ENCODE assay signal across 20 mouse cellular contexts in genomic region chr8:109107762-109108161, GRCm38 (mm10).
DNase-seq lines count a peak whose midpoint lies in the region; ATAC-seq and TF ChIP-seq lines count a peak whose summit lies in the region.
"Had no signal": no experiment of that assay in that cellular context is flagged by ENCODE, and none has a peak within 500 bp of the region (broad histone marks: within the 10 kb centered on the region; RNA-seq: fewer than 3 reads in every experiment).

No protein-coding gene starts in this region.

- peak; percentile 3 to 4 for DNase-seq in kidney, postnatal 36 days
- no peak for DNase-seq in kidney, adult 2 months
- DNase-seq in R1 (ENCODE audit: low read depth, low spot score): peak; percentile 13
- DNase-seq in lung, postnatal 0 days (ENCODE audit: low spot score): peak; percentile 25
- DNase-seq in frontal cortex, postnatal 36 days (ENCODE audit: low spot score in 2 of 2): no peak
- DNase-seq: adrenal gland, adult 2 months; B cell, adult 2 months; cerebellum, adult 9-11 months; forebrain, postnatal 0 days; layer of hippocampus, adult 9-11 months; liver, embryonic 13.5 days; right cerebral cortex, postnatal 4 days had no signal

- TF ChIP-seq CTCF in kidney, adult 2 months (conservative IDR thresholded peaks at IDR 0.05; ENCODE audit: insufficient read depth, insufficient read length, low read depth, low read length): no peak
- no peak for TF ChIP-seq CTCF in lung, postnatal 0 days (IDR thresholded peaks at IDR 0.05)

- H3K27ac ChIP-seq in heart, embryonic 13.5 days (replicated peaks): 0 out of 2 replicates have a peak overlapping the region, but pooled peaks have one; percentile 1
- no peak overlapping the region for H3K27ac ChIP-seq in heart, embryonic 12.5 days (ENCODE audit: poor library complexity, severe bottlenecking)
- H3K27ac ChIP-seq in kidney, adult 2 months (ENCODE audit: insufficient read depth, low read depth, low read length): no peak overlapping the region
- H3K27ac ChIP-seq in lung, postnatal 0 days (ENCODE audit: low read length): no peak overlapping the region
- H3K27ac ChIP-seq: hindbrain, postnatal 0 days; left cerebral cortex, adult 2 months; limb, embryonic 10.5 days; liver, embryonic 13.5 days; midbrain, embryonic 12.5 days had no signal

- no peaks in the 10 kb centered on the region for H3K36me3 ChIP-seq in heart, embryonic 13.5 days
- no peaks in the 10 kb centered on the region for H3K36me3 ChIP-seq in heart, embryonic 12.5 days
- no peaks in the 10 kb centered on the region for H3K36me3 ChIP-seq in kidney, adult 2 months (ENCODE audit: control insufficient read depth, insufficient read depth, low read length)
- no peaks in the 10 kb centered on the region for H3K36me3 ChIP-seq in lung, postnatal 0 days (ENCODE audit: insufficient read depth, low read length)
- H3K36me3 ChIP-seq: forebrain, embryonic 10.5 days; hindbrain, embryonic 10.5 days; limb, embryonic 10.5 days; liver, embryonic 13.5 days; midbrain, embryonic 12.5 days had no signal

- no peak overlapping the region for H3K4me2 ChIP-seq in heart, embryonic 13.5 days
- no peak overlapping the region for H3K4me2 ChIP-seq in heart, embryonic 12.5 days
- H3K4me2 ChIP-seq in lung, postnatal 0 days (replicated peaks; ENCODE audit: low read depth, low read length): no peak overlapping the region
- H3K4me2 ChIP-seq: liver, embryonic 13.5 days had no signal

- WGBS in heart, embryonic 13.5 days: 50% methylated on average over 12 of the region's 12 CpGs
- WGBS in heart, embryonic 12.5 days: 57% methylated on average over 12 of the region's 12 CpGs
- 16% methylated on average over 12 of the region's 12 CpGs for WGBS in kidney, adult 2 months
- 36% methylated on average over 12 of the region's 12 CpGs for WGBS in lung, postnatal 0 days

- TF ChIP-seq EP300 in lung, postnatal 0 days (IDR thresholded peaks at IDR 0.05): no peak

- ATAC-seq in heart, embryonic 13.5 days (ENCODE audit: extremely low read depth, insufficient number of reproducible peaks, low FRiP score, low TSS enrichment): no peak
- ATAC-seq in heart, embryonic 12.5 days (ENCODE audit: insufficient number of reproducible peaks, low FRiP score): no peak
- peak; percentile 33 for ATAC-seq in lung, postnatal 0 days
- ATAC-seq: forebrain, postnatal 0 days; hindbrain, postnatal 0 days had no signal

- H3K9me3 ChIP-seq in heart, embryonic 13.5 days: no peaks in the 10 kb centered on the region
- no peaks in the 10 kb centered on the region for H3K9me3 ChIP-seq in heart, embryonic 12.5 days (replicated peaks)
- H3K9me3 ChIP-seq in lung, postnatal 0 days (ENCODE audit: low read length): no peaks in the 10 kb centered on the region
- H3K9me3 ChIP-seq: forebrain, embryonic 10.5 days; hindbrain, embryonic 10.5 days; limb, embryonic 10.5 days; liver, embryonic 13.5 days; midbrain, embryonic 12.5 days had no signal

- no peak for TF ChIP-seq POLR2A in kidney, adult 2 months (IDR thresholded peaks at IDR 0.05; ENCODE audit: low read depth, low read length)

- no peak overlapping the region for H3K9ac ChIP-seq in heart, embryonic 13.5 days
- no peak overlapping the region for H3K9ac ChIP-seq in heart, embryonic 12.5 days
- no peak overlapping the region for H3K9ac ChIP-seq in lung, postnatal 0 days (replicated peaks; ENCODE audit: low read depth)
- H3K9ac ChIP-seq: forebrain, postnatal 0 days; liver, embryonic 13.5 days; midbrain, embryonic 12.5 days had no signal

- peaks cover 41% of the 10 kb centered on the region for H3K4me1 ChIP-seq in heart, embryonic 13.5 days
- peaks cover 29% of the 10 kb centered on the region for H3K4me1 ChIP-seq in heart, embryonic 12.5 days (replicated peaks)
- 0 out of 2 replicates have a peak, but pooled peaks cover 3% of the 10 kb centered on the region for H3K4me1 ChIP-seq in kidney, adult 2 months (ENCODE audit: control insufficient read depth, insufficient read depth, low read length)
- H3K4me1 ChIP-seq in lung, postnatal 0 days (ENCODE audit: insufficient read depth, low read depth, low read length): no peaks in the 10 kb centered on the region
- H3K4me1 ChIP-seq: liver, embryonic 13.5 days had no signal

- no peak overlapping the region for H3K4me3 ChIP-seq in heart, embryonic 13.5 days
- no peak overlapping the region for H3K4me3 ChIP-seq in heart, embryonic 12.5 days
- no peak overlapping the region for H3K4me3 ChIP-seq in kidney, adult 2 months (ENCODE audit: insufficient read depth, low read depth, low read length)
- no peak overlapping the region for H3K4me3 ChIP-seq in lung, postnatal 0 days (ENCODE audit: low read depth, low read length)
- H3K4me3 ChIP-seq: forebrain, embryonic 10.5 days; hindbrain, embryonic 10.5 days; left cerebral cortex, adult 2 months; limb, embryonic 10.5 days; liver, embryonic 13.5 days; midbrain, embryonic 12.5 days had no signal

- no peaks in the 10 kb centered on the region for H3K27me3 ChIP-seq in heart, embryonic 13.5 days (replicated peaks)
- H3K27me3 ChIP-seq in heart, embryonic 12.5 days (replicated peaks): no peaks in the 10 kb centered on the region
- 0 out of 2 replicates have a peak, but pooled peaks cover 1% of the 10 kb centered on the region for H3K27me3 ChIP-seq in kidney, adult 2 months (replicated peaks; ENCODE audit: control insufficient read depth, insufficient read depth, low read length)
- no peaks in the 10 kb centered on the region for H3K27me3 ChIP-seq in lung, postnatal 0 days (replicated peaks; ENCODE audit: insufficient read depth, low read length)
- H3K27me3 ChIP-seq: liver, embryonic 13.5 days; midbrain, embryonic 12.5 days had no signal

Comparison
In these comparisons a context has a peak if more than half of its experiments do, and no peak if none do; other contexts are left out.
1. DNase-seq: peak in kidney, postnatal 36 days (2 of 2), R1 (single experiment) and lung, postnatal 0 days (single experiment); none in kidney, adult 2 months (single experiment) and frontal cortex, postnatal 36 days (0 of 2).